In genomic region chr1:42698584-42699333, GRCm38 (mm10) we compare ENCODE assay signal across 8 mouse cellular contexts. TPM values are rescaled to one million over a fixed set of nuclear protein-coding genes. Genes with fewer than 3 reads are reported as not detected.
A peak's percentile ranks its signal among the peaks of the same experiment; 100 is the strongest.
DNase-seq lines count a peak whose midpoint lies in the region; ATAC-seq and TF ChIP-seq lines count a peak whose summit lies in the region.

No protein-coding gene starts in this region.

- no peak for TF ChIP-seq CTCF in G1E (IDR thresholded peaks at IDR 0.05; ENCODE audit: low read depth, low read length)

- whole genome bisulfite sequencing in heart, embryonic 12.5 days, result 6% methylated on average over 51 of the region's 57 CpGs
- under 1% methylated on average over 40 of the region's 57 CpGs for WGBS in forebrain, embryonic 16.5 days
- WGBS in liver, embryonic 16.5 days (ENCODE audit: insufficient replicate concordance), result 2% methylated on average over 40 of the region's 57 CpGs

- peaks cover 37% of the 10 kb centered on the region for H3K4me1 ChIP-seq in heart, embryonic 12.5 days (replicated peaks)
- H3K4me1 ChIP-seq in G1E (ENCODE audit: insufficient read depth, low read depth, low read length), result no peaks in the 10 kb centered on the region
- peaks cover 9% of the 10 kb centered on the region for H3K4me1 ChIP-seq in forebrain, embryonic 16.5 days (replicated peaks; ENCODE audit: control insufficient read depth, insufficient read depth, low read length)
- H3K4me1 ChIP-seq in liver, embryonic 16.5 days (ENCODE audit: control insufficient read depth, low read depth, low read length), result no peaks in the 10 kb centered on the region; the same call in none of the 2 replicates

- H3K9ac ChIP-seq in heart, embryonic 12.5 days, result no peak overlapping the region
- peak overlapping the region; percentile 98 for H3K9ac ChIP-seq in forebrain, embryonic 16.5 days (replicated peaks; ENCODE audit: low read depth, low read length)
- no peak overlapping the region for H3K9ac ChIP-seq in liver, embryonic 16.5 days (ENCODE audit: low read depth, low read length)

- no peaks in the 10 kb centered on the region for H3K9me3 ChIP-seq in heart, embryonic 12.5 days (replicated peaks)
- H3K9me3 ChIP-seq in G1E (replicated peaks), result peaks cover 52% of the 10 kb centered on the region
- no peaks in the 10 kb centered on the region for H3K9me3 ChIP-seq in forebrain, embryonic 16.5 days (ENCODE audit: control insufficient read depth, low read length)
- no peaks in the 10 kb centered on the region for H3K9me3 ChIP-seq in liver, embryonic 16.5 days (replicated peaks; ENCODE audit: control insufficient read depth, low read length)

- intact Hi-C loops in heart, postnatal 25 days (cut with DNase I), result no loop called here
- intact Hi-C loops in left cerebral cortex, postnatal 25 days (cut with DNase I), result loop anchor here (5.0 to 10.0 kb wide), 3 partner anchors 1026 to 1821 kb away; no protein-coding TSS in a partner anchor

- ATAC-seq in heart, embryonic 12.5 days (ENCODE audit: insufficient number of reproducible peaks, low FRiP score), result no peak
- ATAC-seq in G1E (ENCODE audit: extremely low read depth, insufficient number of reproducible peaks, low FRiP score, poor library complexity, severe bottlenecking), result no peak
- no peak for ATAC-seq in forebrain, embryonic 16.5 days
- no peak for ATAC-seq in liver, embryonic 16.5 days (ENCODE audit: low read depth)

- no peak for DNase-seq in heart, postnatal 25 days (ENCODE audit: low spot score)
- no peak for DNase-seq in G1E (ENCODE audit: low spot score)
- DNase-seq in frontal cortex, postnatal 25 days (ENCODE audit: low spot score in 2 of 2), result no peak
- no peak for DNase-seq in left cerebral cortex, postnatal 25 days (ENCODE audit: low spot score in 2 of 2)
- DNase-seq in layer of hippocampus, postnatal 36 days, result no peak

- H3K27ac ChIP-seq in heart, embryonic 12.5 days (ENCODE audit: poor library complexity, severe bottlenecking), result no peak overlapping the region
- peak overlapping the region; percentile 99 for H3K27ac ChIP-seq in forebrain, embryonic 16.5 days (ENCODE audit: low read length)
- H3K27ac ChIP-seq in liver, embryonic 16.5 days (ENCODE audit: low read length), result no peak overlapping the region

- no peaks in the 10 kb centered on the region for H3K36me3 ChIP-seq in heart, embryonic 12.5 days
- H3K36me3 ChIP-seq in G1E (replicated peaks), result no peaks in the 10 kb centered on the region
- no peaks in the 10 kb centered on the region for H3K36me3 ChIP-seq in forebrain, embryonic 16.5 days (ENCODE audit: control insufficient read depth, insufficient read depth)
- no peaks in the 10 kb centered on the region for H3K36me3 ChIP-seq in liver, embryonic 16.5 days (ENCODE audit: control insufficient read depth, insufficient read depth)

- peak overlapping the region; percentile 58 for H3K4me3 ChIP-seq in heart, embryonic 12.5 days
- H3K4me3 ChIP-seq in G1E (ENCODE audit: low read depth, low read length), result peak overlapping the region; percentile 45; the same call in 1 of the 2 replicates
- peak overlapping the region; percentile 86 for H3K4me3 ChIP-seq in forebrain, embryonic 16.5 days (replicated peaks; ENCODE audit: low read length)
- peak overlapping the region; percentile 11; the same call in 1 of the 2 replicates for H3K4me3 ChIP-seq in liver, embryonic 16.5 days (ENCODE audit: low read depth, low read length)

- peak overlapping the region; percentile 87 for H3K4me2 ChIP-seq in heart, embryonic 12.5 days
- peak overlapping the region; percentile 55 for H3K4me2 ChIP-seq in forebrain, embryonic 16.5 days (ENCODE audit: low read length)
- H3K4me2 ChIP-seq in liver, embryonic 16.5 days (ENCODE audit: low read depth, low read length), result 0 out of 2 replicates have a peak overlapping the region, but pooled peaks have one; percentile 9

- H3K27me3 ChIP-seq in heart, embryonic 12.5 days (replicated peaks), result peaks cover 88% of the 10 kb centered on the region
- peaks cover 8% of the 10 kb centered on the region; the same call in 1 of the 2 replicates for H3K27me3 ChIP-seq in G1E (ENCODE audit: insufficient read depth, low read length)
- H3K27me3 ChIP-seq in forebrain, embryonic 16.5 days (replicated peaks; ENCODE audit: control insufficient read depth, insufficient read depth, low read length), result no peaks in the 10 kb centered on the region
- peaks cover 89% of the 10 kb centered on the region for H3K27me3 ChIP-seq in liver, embryonic 16.5 days (ENCODE audit: control insufficient read depth, insufficient read depth, low read depth, low read length)

RNA-seq across cellular contexts. Expression of gene Pou3f3, which starts 3.2 kb away (rescaled TPM):
- polyA plus RNA-seq in heart, embryonic 12.5 days (2016; fragmentation: Nextera tagmentation; extraction: Ambion mirVana), result 0.06 TPM in 2 replicates
- total RNA-seq in heart, postnatal 25 days (2021), result under 1 TPM in 1 of 2 experiments, not detected in 1; 0.03 TPM
- total RNA-seq in G1E (2014; fragmentation: Nextera tagmentation), result not detected in 2 replicates
- total RNA-seq in G1E (2017), result under 0.01 and 0.05 TPM in 2 replicates
- not detected in 2 replicates for polyA plus RNA-seq in G1E (2012)
- 41.0 and 56.6 TPM in 2 replicates for polyA plus RNA-seq in forebrain, embryonic 16.5 days (2015; fragmentation: Nextera tagmentation; extraction: Ambion mirVana)
- not detected in 2 replicates for polyA plus RNA-seq in liver, embryonic 16.5 days (2015; fragmentation: Nextera tagmentation; extraction: Ambion mirVana)
- total RNA-seq in left cerebral cortex, postnatal 25 days (2021), result 10 to 100 TPM; 57.6 to 59.5 TPM
- 10 to 100 TPM; 67.8 to 68.4 TPM for total RNA-seq in layer of hippocampus, postnatal 36 days (2021)

Comparison
In these comparisons a context has a peak if more than half of its experiments do, and no peak if none do; other contexts are left out.
1. H3K4me2 ChIP-seq: peak in every context shown above with its lines; median percentile 87 in heart, embryonic 12.5 days; 55 in forebrain, embryonic 16.5 days; 9 in liver, embryonic 16.5 days.
2. H3K4me3 ChIP-seq: peak in every context shown above with its lines; median percentile 86 in forebrain, embryonic 16.5 days; 58 in heart, embryonic 12.5 days; 45 in G1E; 11 in liver, embryonic 16.5 days.
3. RNA of gene Pou3f3, which starts 3.2 kb away (total RNA-seq): 67.8 to 68.4 TPM in layer of hippocampus, postnatal 36 days and 57.6 to 59.5 TPM in left cerebral cortex, postnatal 25 days; under 0.01 to 0.05 TPM in G1E and 0.03 TPM in heart, postnatal 25 days; every median in the first group is over 10 times any median in the second.